ENCODE assay signal across 7 mouse cellular contexts in genomic region chr3:127161998-127162712, GRCm38 (mm10).
DNase-seq lines count a peak whose midpoint lies in the region; ATAC-seq and TF ChIP-seq lines count a peak whose summit lies in the region.

No protein-coding gene starts in this region.

- H3K27me3 ChIP-seq in embryonic facial prominence, embryonic 15.5 days: peaks cover 8% of the 10 kb centered on the region; the same call in 1 of the 2 replicates
- peaks cover 14% of the 10 kb centered on the region for H3K27me3 ChIP-seq in heart, embryonic 11.5 days (ENCODE audit: control insufficient read depth, insufficient read depth, low read length)
- peaks cover 6% of the 10 kb centered on the region; the same call in 1 of the 2 replicates for H3K27me3 ChIP-seq in kidney, postnatal 0 days (ENCODE audit: insufficient read depth, low read length)
- H3K27me3 ChIP-seq in liver, adult 2 months (ENCODE audit: control insufficient read depth, insufficient read depth, low read length): peaks cover 5% of the 10 kb centered on the region; the same call in 1 of the 2 replicates
- H3K27me3 ChIP-seq in myocyte (ENCODE audit: control insufficient read depth, insufficient read depth, insufficient read length): no peaks in the 10 kb centered on the region

- peak; percentile 84 for ATAC-seq in embryonic facial prominence, embryonic 15.5 days (ENCODE audit: insufficient number of reproducible peaks, low FRiP score, low TSS enrichment, low read depth)
- ATAC-seq in heart, embryonic 11.5 days (replicated peaks; ENCODE audit: insufficient number of reproducible peaks, low FRiP score, low TSS enrichment): peak; percentile 49; the same call in 1 of the 2 replicates
- ATAC-seq in kidney, postnatal 0 days (replicated peaks; ENCODE audit: low FRiP score, low read depth): peak; percentile 73

- peak overlapping the region; percentile 58 for H3K4me3 ChIP-seq in embryonic facial prominence, embryonic 15.5 days (replicated peaks)
- peak overlapping the region; percentile 60 for H3K4me3 ChIP-seq in heart, embryonic 11.5 days (ENCODE audit: low read depth, low read length)
- H3K4me3 ChIP-seq in kidney, postnatal 0 days (replicated peaks; ENCODE audit: low read depth, low read length): peak overlapping the region; percentile 43
- peak overlapping the region; percentile 28; the same call in 1 of the 2 replicates for H3K4me3 ChIP-seq in liver, adult 2 months (ENCODE audit: insufficient read depth, low read depth, low read length)
- peak overlapping the region; percentile 11 for H3K4me3 ChIP-seq in myocyte

- TF ChIP-seq CTCF in brain, embryonic 14.5 days (IDR thresholded peaks at IDR 0.05; ENCODE audit: borderline replicate concordance, extremely low read depth, insufficient read depth, insufficient read length): no peak
- TF ChIP-seq CTCF in kidney, postnatal 0 days (IDR thresholded peaks at IDR 0.05; ENCODE audit: low read depth): no peak
- TF ChIP-seq CTCF in liver, adult 2 months (IDR thresholded peaks at IDR 0.05; ENCODE audit: low read depth, low read length): no peak

- no peak overlapping the region for H3ac ChIP-seq in myocyte (ENCODE audit: control insufficient read depth, insufficient read length)

- H3K36me3 ChIP-seq in embryonic facial prominence, embryonic 15.5 days: no peaks in the 10 kb centered on the region
- H3K36me3 ChIP-seq in heart, embryonic 11.5 days (ENCODE audit: control insufficient read depth, insufficient read depth, low read length): no peaks in the 10 kb centered on the region
- no peaks in the 10 kb centered on the region for H3K36me3 ChIP-seq in kidney, postnatal 0 days (ENCODE audit: insufficient read depth, low read length)
- no peaks in the 10 kb centered on the region for H3K36me3 ChIP-seq in liver, adult 2 months (ENCODE audit: control insufficient read depth, insufficient read depth, low read length)
- no peaks in the 10 kb centered on the region for H3K36me3 ChIP-seq in myocyte (ENCODE audit: control insufficient read depth, insufficient read depth)

- WGBS in embryonic facial prominence, embryonic 15.5 days: under 1% methylated on average over 41 of the region's 41 CpGs
- under 1% methylated on average over 41 of the region's 41 CpGs for WGBS in heart, embryonic 11.5 days (ENCODE audit: insufficient replicate concordance)
- WGBS in kidney, postnatal 0 days: under 1% methylated on average over 41 of the region's 41 CpGs
- 1% methylated on average over 41 of the region's 41 CpGs for WGBS in liver, adult 2 months

- DNase-seq in brain, embryonic 14.5 days (ENCODE audit: low read depth): peak; percentile 92
- peak; percentile 46 for DNase-seq in kidney, postnatal 0 days (ENCODE audit: low spot score)
- peak; percentile 24 for DNase-seq in liver, adult 2 months (ENCODE audit: extremely low read depth, low read depth, low spot score)
- peak; percentile 23 for DNase-seq in testis, postnatal 14 days (ENCODE audit: low spot score)

- H3K4me2 ChIP-seq in embryonic facial prominence, embryonic 15.5 days (replicated peaks): peak overlapping the region; percentile 99
- H3K4me2 ChIP-seq in heart, embryonic 11.5 days: peak overlapping the region; percentile 98
- peak overlapping the region; percentile 98 for H3K4me2 ChIP-seq in kidney, postnatal 0 days (ENCODE audit: low read length)
- H3K4me2 ChIP-seq in myocyte (ENCODE audit: low read depth): peak overlapping the region; percentile 87

- no peaks in the 10 kb centered on the region for H3K9me3 ChIP-seq in embryonic facial prominence, embryonic 15.5 days (replicated peaks)
- no peaks in the 10 kb centered on the region for H3K9me3 ChIP-seq in heart, embryonic 11.5 days (replicated peaks; ENCODE audit: control insufficient read depth, low read length)
- no peaks in the 10 kb centered on the region for H3K9me3 ChIP-seq in kidney, postnatal 0 days (replicated peaks; ENCODE audit: low read length)

- H3K9ac ChIP-seq in embryonic facial prominence, embryonic 15.5 days: peak overlapping the region; percentile 21
- peak overlapping the region; percentile 47 for H3K9ac ChIP-seq in heart, embryonic 11.5 days (ENCODE audit: low read depth, low read length)
- 0 out of 2 replicates have a peak overlapping the region, but pooled peaks have one; percentile 31 for H3K9ac ChIP-seq in kidney, postnatal 0 days (ENCODE audit: low read depth, low read length)
- no peak overlapping the region for H3K9ac ChIP-seq in liver, adult 2 months (ENCODE audit: low read depth, low read length)

- H3K79me2 ChIP-seq in liver, adult 2 months (ENCODE audit: control insufficient read depth, insufficient read depth, low read length): no peaks in the 10 kb centered on the region
- H3K79me2 ChIP-seq in myocyte (ENCODE audit: control insufficient read depth, insufficient read depth): no peaks in the 10 kb centered on the region

- H3K4me1 ChIP-seq in embryonic facial prominence, embryonic 15.5 days: peaks cover 16% of the 10 kb centered on the region
- no peaks in the 10 kb centered on the region for H3K4me1 ChIP-seq in heart, embryonic 11.5 days (ENCODE audit: control insufficient read depth, insufficient read depth, low read length)
- H3K4me1 ChIP-seq in kidney, postnatal 0 days (replicated peaks; ENCODE audit: insufficient read depth, low read length): 0 out of 2 replicates have a peak, but pooled peaks cover 7% of the 10 kb centered on the region
- H3K4me1 ChIP-seq in liver, adult 2 months (ENCODE audit: control insufficient read depth, insufficient read depth, low read length): peaks cover 8% of the 10 kb centered on the region

- no peak overlapping the region for H3K27ac ChIP-seq in embryonic facial prominence, embryonic 15.5 days (replicated peaks)
- no peak overlapping the region for H3K27ac ChIP-seq in heart, embryonic 11.5 days (ENCODE audit: low read depth, low read length)
- no peak overlapping the region for H3K27ac ChIP-seq in kidney, postnatal 0 days
- H3K27ac ChIP-seq in liver, adult 2 months (replicated peaks; ENCODE audit: insufficient read depth, low read depth, low read length): no peak overlapping the region

- no peak for TF ChIP-seq POLR2A in brain, embryonic 14.5 days (IDR thresholded peaks at IDR 0.05; ENCODE audit: borderline replicate concordance, extremely low read depth, insufficient read depth, insufficient read length, poor library complexity, severe bottlenecking)
- TF ChIP-seq POLR2A in liver, adult 2 months (IDR thresholded peaks at IDR 0.05; ENCODE audit: extremely low read depth, insufficient read depth, low read length): no peak
- TF ChIP-seq POLR2A in myocyte (IDR thresholded peaks at IDR 0.05; ENCODE audit: insufficient read length, low read depth): no peak

TF ChIP-seq in myocyte, 11 proteins besides CTCF, POLR2A, EP300 and RAD21:
- TF ChIP-seq POLR2AphosphoS2 (IDR thresholded peaks at IDR 0.05; ENCODE audit: insufficient read length, low read depth) (no peak), SRF (IDR thresholded peaks at IDR 0.05; ENCODE audit: control insufficient read depth, insufficient read length, low read depth) (no peak), USF1 (IDR thresholded peaks at IDR 0.05; ENCODE audit: low read depth) (peak; percentile 43), MYOG (IDR thresholded peaks at IDR 0.05; ENCODE audit: control insufficient read depth in 1 of 3, insufficient read depth in 1 of 3, insufficient read length in 2 of 3, low read depth in 2 of 3) (no peak), E2F4 (IDR thresholded peaks at IDR 0.05; ENCODE audit: insufficient read depth) (no peak), MAX (IDR thresholded peaks at IDR 0.05; ENCODE audit: low read depth) (no peak), TCF3 (IDR thresholded peaks at IDR 0.05; ENCODE audit: insufficient read length, low read depth) (no peak), TCF12 (IDR thresholded peaks at IDR 0.05; ENCODE audit: insufficient read depth, poor library complexity, severe bottlenecking) (no peak), REST (IDR thresholded peaks at IDR 0.05; ENCODE audit: insufficient read depth, insufficient read length) (no peak), MYOD1 (IDR thresholded peaks at IDR 0.05; ENCODE audit: control insufficient read depth in 1 of 3, insufficient read length in 2 of 3, low read depth in 2 of 3) (peak in 1 of 3 experiments; percentile 10), CEBPB (IDR thresholded peaks at IDR 0.05; ENCODE audit: insufficient read depth, poor library complexity, severe bottlenecking) (no peak)

Comparison
In these comparisons a context has a peak if more than half of its experiments do, and no peak if none do; other contexts are left out.
1. DNase-seq: peak in every context shown above with its lines; median percentile 92 in brain, embryonic 14.5 days; 46 in kidney, postnatal 0 days; 24 in liver, adult 2 months; 23 in testis, postnatal 14 days.